Mouse (Mus musculus): ENCODE measurements around the gene Bcas3.

DNA sequence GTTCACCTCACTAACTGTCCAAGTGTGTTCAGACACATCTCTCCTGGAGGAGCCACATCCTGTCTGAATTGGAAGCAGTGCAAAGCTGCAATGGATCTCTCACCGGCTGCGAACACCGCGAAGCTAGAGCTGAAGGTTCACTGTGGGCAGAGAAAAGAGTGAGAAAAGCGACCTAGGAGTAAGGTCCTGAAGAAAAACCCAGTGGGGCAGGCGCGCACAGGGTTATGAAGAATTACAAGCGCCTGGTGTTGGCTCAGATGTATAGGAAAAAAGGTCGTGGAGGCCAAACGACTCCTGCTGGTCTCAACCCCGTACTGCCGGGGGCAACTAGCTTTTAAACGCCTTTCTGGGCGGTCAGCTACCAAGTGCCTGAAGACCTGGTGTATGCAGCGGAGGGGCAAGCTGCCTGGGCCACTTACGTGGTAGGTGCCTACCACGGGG lies 478.0 kb downstream of the Bcas3 start:
- peak; percentile 67 for TF ChIP-seq CTCF (IDR thresholded peaks at IDR 0.05)
- TF ChIP-seq EP300 (IDR thresholded peaks at IDR 0.05) = no peak
